ENCODE assay signal across 14 mouse cellular contexts in genomic region chr11:8471535-8471934, GRCm38 (mm10).
"Had no signal": no experiment of that assay in that cellular context is flagged by ENCODE, and none has a peak within 500 bp of the region (broad histone marks: within the 10 kb centered on the region; RNA-seq: fewer than 3 reads in every experiment).

No protein-coding gene starts in this region.

- H3K27ac ChIP-seq: neural tube, embryonic 15.5 days; stomach, embryonic 15.5 days had no signal

- H3K4me2 ChIP-seq: neural tube, embryonic 15.5 days; stomach, embryonic 15.5 days had no signal

- H3K4me3 ChIP-seq: neural tube, embryonic 15.5 days; stomach, embryonic 15.5 days had no signal

- H3K9ac ChIP-seq: neural tube, embryonic 15.5 days; stomach, embryonic 15.5 days had no signal

- H3K36me3 ChIP-seq: neural tube, embryonic 15.5 days had no signal

- H3K27me3 ChIP-seq: neural tube, embryonic 15.5 days; stomach, embryonic 15.5 days had no signal

- DNase-seq: retina, postnatal 1 day; right cerebral cortex, adult 18-20 months; right cerebral cortex, postnatal 14 days; right cerebral cortex, postnatal 25 days; right cerebral cortex, postnatal 4 days; spleen, adult 18-20 months; thymus, adult 18-20 months; thymus, adult 2 months; thymus, postnatal 14 days; thymus, postnatal 25 days; thymus, postnatal 36 days; thymus, postnatal 4 days had no signal

- H3K9me3 ChIP-seq: neural tube, embryonic 15.5 days; stomach, embryonic 15.5 days had no signal
